Mouse (Mus musculus) liver, adult 2 months (tissue): ENCODE results near the gene Micu1.

Source experiments
- CTCF ChIP-seq: fragments of 200-500 bp; IDR thresholded peaks from 2 replicates; pipeline ENCODE4 v1.5.1; 2011; ENCODE audit warnings: low read depth, low read length, control low read depth
- POLR2A ChIP-seq: fragments of 200-500 bp; IDR thresholded peaks from 2 replicates; pipeline ENCODE4 v1.6.1; 2011; ENCODE audit warnings: low read length, control low read depth; ENCODE audit not compliant: insufficient read depth; ENCODE audit errors: extremely low read depth

- TF ChIP-seq CTCF: no peak
- TF ChIP-seq POLR2A: no peak
Observed at GRCm38 (mm10) chr10:59825137-59825812, 123.0 kb downstream of the Micu1 start.
